Mouse (Mus musculus) lung, embryonic 16.5 days (tissue): ENCODE results near the gene 2310022A10Rik. TPM values are rescaled to one million over a fixed set of nuclear protein-coding genes. Genes with fewer than 3 reads are reported as not detected.

Experiments used
- ATAC-seq: fragments of 200-750 bp; cut with Nextera tagmentation; 2 replicates; pipeline ENCODE4 v1.8.0; 2017; ENCODE audit warnings: low read depth, mild to moderate bottlenecking, moderate library complexity
- H3K27ac ChIP-seq: fragments of 300-500 bp; sonication (generic); 2 replicates; pipeline ENCODE4 v1.5.1; 2014; ENCODE audit warnings: mild to moderate bottlenecking, control low read depth, low read length
- H3K27me3 ChIP-seq: fragments of 300-500 bp; sonication (generic); 2 replicates; pipeline ENCODE4 v1.6.1; 2014; ENCODE audit warnings: low read depth, low read length, mixed read lengths; ENCODE audit not compliant: control insufficient read depth, insufficient read depth
- H3K36me3 ChIP-seq: fragments of 300-500 bp; sonication (generic); 2 replicates; pipeline ENCODE4 v1.6.1; 2014; ENCODE audit warnings: low read length; ENCODE audit not compliant: control insufficient read depth, insufficient read depth
- H3K4me1 ChIP-seq: fragments of 300-500 bp; sonication (generic); replicated peaks from 2 replicates; pipeline ENCODE4 v1.6.1; 2014; ENCODE audit warnings: low read length, mixed read lengths; ENCODE audit not compliant: control insufficient read depth, insufficient read depth
- H3K4me2 ChIP-seq: fragments of 300-500 bp; sonication (generic); 2 replicates; pipeline ENCODE4 v1.6.1; 2014; ENCODE audit warnings: low read depth, low read length, control low read depth
- H3K4me3 ChIP-seq: fragments of 300-500 bp; sonication (generic); 2 replicates; pipeline ENCODE4 v1.5.1; 2014; ENCODE audit warnings: mild to moderate bottlenecking, low read length, control low read depth
- H3K9ac ChIP-seq: fragments of 300-500 bp; sonication (generic); 2 replicates; pipeline ENCODE4 v1.6.1; 2014; ENCODE audit warnings: low read length, control low read depth
- H3K9me3 ChIP-seq: fragments of 300-500 bp; sonication (generic); 2 replicates; pipeline ENCODE4 v1.6.1; 2016; ENCODE audit warnings: low read length; ENCODE audit not compliant: control insufficient read depth
- WGBS: fragments of 180-500 bp; shearing (Covaris S2); extraction: QIAGEN DNeasy Blood & Tissue Kit; methylation state at CpG from one replicate; pipeline ENCODE4 v1.1.7; 2014; 5-methylcytosine and 5-hydroxymethylcytosine counted together
- polyA plus RNA-seq: library from polyadenylated mRNA; unstranded; fragments of >200 nt; fragmentation: Nextera tagmentation; extraction: Ambion mirVana; gene quantifications from 2 replicates; pipeline ENCODE4 v1.2.1, GENCODE M21; 2015

The 2310022A10Rik gene
- polyA plus RNA-seq, 1 experiment from 2014 or later = 24.9 TPM

- ATAC-seq = no peak
- WGBS = 86% methylated on average over 8 of the region's 8 CpGs
- H3K9me3 ChIP-seq = no peaks in the 10 kb centered on the region
- no peaks in the 10 kb centered on the region for H3K27me3 ChIP-seq
- no peak overlapping the region for H3K4me3 ChIP-seq
- H3K4me1 ChIP-seq = no peaks in the 10 kb centered on the region; the same call in 1 of the 2 replicates
- peaks cover 9% of the 10 kb centered on the region for H3K36me3 ChIP-seq
- H3K27ac ChIP-seq = no peak overlapping the region
- no peak overlapping the region for H3K9ac ChIP-seq
- H3K4me2 ChIP-seq = no peak overlapping the region
Observed at GRCm38 (mm10) chr7:27537998-27538397, 15.0 kb upstream of the 2310022A10Rik start.

GRCm38 (mm10) chr7:27538797-27539196 lies 14.2 kb upstream of the 2310022A10Rik start:
- Histone ChIP-seq H3K4me3 (no peak overlapping the region), H3K9ac (no peak overlapping the region), H3K27ac (no peak overlapping the region), H3K27me3 (no peaks in the 10 kb centered on the region), H3K9me3 (no peaks in the 10 kb centered on the region), H3K4me1 (peaks cover 2% of the 10 kb centered on the region; the same call in 1 of the 2 replicates), H3K4me2 (no peak overlapping the region), H3K36me3 (peaks cover 4% of the 10 kb centered on the region)
- no peak for ATAC-seq
- 83% methylated on average over 2 of the region's 2 CpGs for WGBS

- peaks cover 4% of the 10 kb centered on the region for H3K36me3 ChIP-seq
- H3K9ac ChIP-seq = no peak overlapping the region
- ATAC-seq = no peak
- peaks cover 2% of the 10 kb centered on the region; the same call in 1 of the 2 replicates for H3K4me1 ChIP-seq
- 58% methylated on average over 2 of the region's 2 CpGs for WGBS
- no peak overlapping the region for H3K27ac ChIP-seq
- no peak overlapping the region for H3K4me3 ChIP-seq
- no peaks in the 10 kb centered on the region for H3K9me3 ChIP-seq
- H3K27me3 ChIP-seq = no peaks in the 10 kb centered on the region
- H3K4me2 ChIP-seq = no peak overlapping the region
Observed at GRCm38 (mm10) chr7:27540521-27540920, 12.5 kb upstream of the 2310022A10Rik start.

- Histone ChIP-seq H3K27ac (no peak overlapping the region), H3K9me3 (no peaks in the 10 kb centered on the region), H3K27me3 (no peaks in the 10 kb centered on the region), H3K4me1 (peaks cover 2% of the 10 kb centered on the region; the same call in 1 of the 2 replicates), H3K4me2 (no peak overlapping the region), H3K9ac (no peak overlapping the region), H3K4me3 (no peak overlapping the region), H3K36me3 (peaks cover 3% of the 10 kb centered on the region)
- no peak for ATAC-seq
- WGBS = 79% methylated on average over 6 of the region's 6 CpGs
Observed at GRCm38 (mm10) chr7:27540935-27541334, 12.1 kb upstream of the 2310022A10Rik start.

GRCm38 (mm10) chr7:27541431-27541830 lies 11.6 kb upstream of the 2310022A10Rik start:
- ATAC-seq = peak; percentile 24; the same call in 1 of the 2 replicates
- H3K4me1 ChIP-seq = peaks cover 2% of the 10 kb centered on the region; the same call in 1 of the 2 replicates
- no peaks in the 10 kb centered on the region for H3K27me3 ChIP-seq
- H3K9ac ChIP-seq = no peak overlapping the region
- no peaks in the 10 kb centered on the region; the same call in 1 of the 2 replicates for H3K36me3 ChIP-seq
- H3K4me3 ChIP-seq = no peak overlapping the region
- 70% methylated on average over 16 of the region's 16 CpGs for WGBS
- no peak overlapping the region for H3K27ac ChIP-seq
- no peaks in the 10 kb centered on the region for H3K9me3 ChIP-seq
- no peak overlapping the region for H3K4me2 ChIP-seq

- 53% methylated on average over 5 of the region's 5 CpGs for WGBS
- peak overlapping the region; percentile 88 for H3K4me2 ChIP-seq
Observed at GRCm38 (mm10) chr7:27541922-27542321, 11.1 kb upstream of the 2310022A10Rik start.

GRCm38 (mm10) chr7:27542392-27543033 lies 10.5 kb upstream of the 2310022A10Rik start:
- no peaks in the 10 kb centered on the region; the same call in 1 of the 2 replicates for H3K36me3 ChIP-seq
- peak; percentile 95 for ATAC-seq
- peak overlapping the region; percentile 88 for H3K4me2 ChIP-seq
- peak overlapping the region; percentile 57 for H3K4me3 ChIP-seq
- peak overlapping the region; percentile 70 for H3K9ac ChIP-seq
- H3K27ac ChIP-seq = no peak overlapping the region
- H3K4me1 ChIP-seq = peaks cover 2% of the 10 kb centered on the region; the same call in 1 of the 2 replicates
- under 1% methylated on average over 30 of the region's 30 CpGs for WGBS
- H3K9me3 ChIP-seq = no peaks in the 10 kb centered on the region
- no peaks in the 10 kb centered on the region for H3K27me3 ChIP-seq

More at GRCm38 (mm10) chr7:27541922-27542321, 11.1 kb upstream of the 2310022A10Rik start:
- H3K4me1 ChIP-seq = peaks cover 2% of the 10 kb centered on the region; the same call in 1 of the 2 replicates
- no peaks in the 10 kb centered on the region for H3K9me3 ChIP-seq
- no peak overlapping the region for H3K27ac ChIP-seq
- peak overlapping the region; percentile 57 for H3K4me3 ChIP-seq
- no peaks in the 10 kb centered on the region; the same call in 1 of the 2 replicates for H3K36me3 ChIP-seq
- peak overlapping the region; percentile 70 for H3K9ac ChIP-seq
- no peaks in the 10 kb centered on the region for H3K27me3 ChIP-seq
- no peak for ATAC-seq

- Histone ChIP-seq H3K4me3 (peak overlapping the region; percentile 57), H3K36me3 (no peaks in the 10 kb centered on the region; the same call in 1 of the 2 replicates), H3K9ac (peak overlapping the region; percentile 70), H3K4me2 (peak overlapping the region; percentile 88), H3K27ac (no peak overlapping the region), H3K27me3 (no peaks in the 10 kb centered on the region), H3K9me3 (no peaks in the 10 kb centered on the region), H3K4me1 (peaks cover 2% of the 10 kb centered on the region; the same call in 1 of the 2 replicates)
- WGBS = 45% methylated on average over 6 of the region's 6 CpGs
- ATAC-seq = 0 out of 2 replicates have a peak, but pooled peaks have one; percentile 2
Observed at GRCm38 (mm10) chr7:27543065-27543464, 10.0 kb upstream of the 2310022A10Rik start.

GRCm38 (mm10) chr7:27543851-27544250 lies 9.2 kb upstream of the 2310022A10Rik start:
- H3K9ac ChIP-seq = no peak overlapping the region
- ATAC-seq = no peak
- no peak overlapping the region for H3K4me3 ChIP-seq
- no peaks in the 10 kb centered on the region for H3K27me3 ChIP-seq
- no peaks in the 10 kb centered on the region for H3K9me3 ChIP-seq
- no peaks in the 10 kb centered on the region; the same call in 1 of the 2 replicates for H3K36me3 ChIP-seq
- H3K4me1 ChIP-seq = peaks cover 2% of the 10 kb centered on the region; the same call in 1 of the 2 replicates
- WGBS = 91% methylated on average over 4 of the region's 4 CpGs
- H3K4me2 ChIP-seq = no peak overlapping the region
- no peak overlapping the region for H3K27ac ChIP-seq
